Mouse (Mus musculus) 416B (cell line): ENCODE results near the gene Mgmt.

Source experiments
- DNase-seq: peaks from one replicate; pipeline ENCODE4 v3.0.0; 2011; ENCODE audit warnings: low read depth

Mgmt gene

GRCm38 (mm10) chr7:137060488-137060887, 166.1 kb downstream of the Mgmt start:
- DNase-seq, result no peak

DNA sequence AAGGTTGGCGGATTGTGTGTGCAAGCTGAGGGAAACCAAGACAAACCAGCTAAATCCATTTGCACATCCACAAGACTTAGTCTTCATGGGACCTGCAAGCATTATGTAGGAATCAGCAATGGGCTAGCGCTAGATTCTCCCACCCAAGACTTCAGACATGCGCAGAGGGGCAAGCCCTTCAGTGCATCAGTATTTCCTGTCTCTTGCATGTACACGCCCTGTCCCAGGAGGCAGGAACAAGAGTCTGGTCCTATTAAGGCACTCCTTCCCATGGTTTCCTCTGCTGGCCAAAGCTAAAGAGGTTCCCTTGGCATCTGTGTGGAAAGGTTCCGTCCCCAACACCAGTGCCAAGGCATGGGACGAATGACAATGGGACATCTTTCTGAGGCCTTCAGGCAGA, 166.7 kb downstream of the Mgmt start:
- no peak for DNase-seq

- no peak for DNase-seq
Observed at GRCm38 (mm10) chr7:137064255-137064654, 169.8 kb downstream of the Mgmt start.

GRCm38 (mm10) chr7:137065408-137065807, 171.0 kb downstream of the Mgmt start:
- DNase-seq, result no peak

DNA sequence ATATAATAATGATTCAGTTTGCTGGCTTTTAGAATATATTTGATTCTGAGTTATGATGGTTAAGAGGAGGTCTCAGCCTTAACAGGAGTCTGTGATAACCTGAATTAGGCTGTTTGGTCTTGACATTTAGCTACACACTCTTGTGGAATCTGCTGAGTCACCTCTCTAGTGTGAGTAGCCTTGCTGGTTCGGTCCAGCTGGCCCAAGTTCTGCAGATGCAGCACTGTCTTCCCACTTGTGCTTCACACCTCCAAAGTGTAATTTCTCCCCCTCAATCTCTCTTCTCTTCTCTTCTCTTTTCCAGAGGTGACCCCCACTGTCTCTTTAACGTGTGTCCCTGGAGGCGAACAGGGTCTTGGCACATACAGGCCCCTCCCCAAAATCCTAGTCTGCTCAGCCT, 171.8 kb downstream of the Mgmt start:
- DNase-seq, result no peak

DNA sequence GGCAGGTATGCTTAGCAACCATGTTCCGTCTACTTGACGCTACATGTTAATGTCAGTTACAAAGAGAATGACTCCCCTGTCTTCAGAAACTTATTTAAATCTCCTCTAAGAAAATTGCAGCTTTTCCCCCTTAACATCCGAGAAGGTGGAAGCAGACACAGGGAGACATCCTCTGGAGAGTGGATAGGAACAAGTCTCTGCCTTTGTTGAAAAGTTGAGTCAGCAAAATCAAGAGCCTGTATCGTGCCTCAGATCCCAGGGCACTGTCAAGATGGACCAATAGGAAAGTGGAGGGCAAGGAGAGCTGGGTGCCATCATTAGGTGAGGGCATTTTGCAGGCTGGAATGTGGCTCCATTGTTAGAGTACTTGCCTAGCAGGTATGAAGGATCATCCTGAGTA, 172.6 kb downstream of the Mgmt start:
- no peak for DNase-seq

- no peak for DNase-seq
Observed at GRCm38 (mm10) chr7:137067758-137068157, 173.3 kb downstream of the Mgmt start.

DNA sequence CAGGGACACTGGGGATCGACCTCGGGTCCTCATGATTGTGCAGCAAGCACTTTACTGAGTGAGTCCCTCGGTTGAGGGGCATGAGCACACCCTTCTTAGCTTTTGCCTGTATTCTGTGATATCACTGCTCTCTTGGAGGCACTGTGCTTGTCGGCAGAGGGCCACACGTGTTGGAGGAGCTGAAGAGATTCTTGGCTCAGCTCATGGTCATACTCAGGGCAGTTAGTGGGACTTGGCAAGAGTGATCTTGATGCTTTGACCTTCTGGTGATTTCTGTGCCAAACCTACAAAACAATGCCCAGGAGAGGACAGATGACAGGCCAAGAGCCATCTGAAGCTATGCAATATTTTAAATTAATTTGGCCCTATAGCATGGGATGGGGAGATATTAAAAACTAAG, 174.4 kb downstream of the Mgmt start:
- DNase-seq, result no peak

GRCm38 (mm10) chr7:137069768-137070167, 175.4 kb downstream of the Mgmt start:
- no peak for DNase-seq

GRCm38 (mm10) chr7:137071346-137071745, 176.9 kb downstream of the Mgmt start:
- no peak for DNase-seq

- DNase-seq, result no peak
Observed at GRCm38 (mm10) chr7:137073878-137074277, 179.5 kb downstream of the Mgmt start.

DNA sequence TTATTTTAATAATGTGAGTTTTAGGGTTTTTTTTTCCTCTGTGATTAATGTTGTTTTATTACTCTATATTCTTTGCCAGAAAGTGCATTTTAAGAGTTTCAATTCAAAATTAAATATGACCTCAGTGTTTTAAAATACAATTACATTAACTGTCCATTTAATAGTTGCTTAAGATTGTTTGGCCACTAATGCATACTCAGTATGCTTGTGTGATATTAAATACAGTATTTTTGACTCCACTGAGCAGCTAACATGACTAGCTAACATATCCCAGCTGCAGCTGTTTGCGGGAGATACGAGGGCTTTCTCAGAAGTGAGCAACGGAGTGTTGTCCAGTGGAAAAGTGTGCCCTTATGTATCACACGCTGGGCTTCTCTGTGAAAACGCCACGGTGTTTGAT, 179.9 kb downstream of the Mgmt start:
- no peak for DNase-seq

DNA sequence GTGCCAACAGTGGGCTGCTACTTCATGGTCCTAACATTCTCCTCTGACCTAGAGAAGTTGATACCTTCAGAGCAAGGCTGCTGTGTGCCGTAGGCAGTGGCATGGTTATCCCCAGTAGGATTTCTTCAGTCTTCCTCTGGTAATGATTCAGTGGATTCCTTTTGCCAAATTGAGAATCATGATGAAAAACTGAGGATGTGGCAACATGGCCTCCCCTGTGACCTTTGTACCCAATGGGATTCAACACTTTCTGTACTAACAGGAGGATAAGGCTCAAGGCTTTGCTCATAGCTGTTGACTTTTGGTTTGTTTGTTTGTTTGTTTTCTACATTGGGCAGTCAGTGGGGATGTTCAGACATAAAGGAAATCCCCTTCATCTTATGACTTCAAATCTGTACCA, 180.9 kb downstream of the Mgmt start:
- DNase-seq, result no peak

DNA sequence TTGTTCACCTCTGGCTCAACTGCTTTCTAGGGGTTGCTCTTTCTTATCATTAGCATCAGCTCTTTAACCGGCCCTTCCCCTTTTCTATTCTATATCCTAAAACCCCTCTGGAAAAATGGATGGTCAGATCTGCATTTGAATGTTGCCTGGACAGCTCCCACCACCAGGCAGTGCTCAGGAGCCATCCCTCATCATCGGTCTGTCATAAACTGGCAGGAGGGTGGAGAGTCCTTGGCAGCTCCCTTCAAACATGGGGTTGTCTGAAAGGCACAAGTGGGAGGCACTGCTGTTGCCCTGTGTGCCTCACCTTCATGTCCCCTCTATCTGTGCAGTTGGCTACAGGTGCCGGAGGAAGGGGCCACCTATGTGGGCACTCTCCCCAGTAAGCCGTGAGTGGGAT, 185.8 kb downstream of the Mgmt start:
- no peak for DNase-seq

DNA sequence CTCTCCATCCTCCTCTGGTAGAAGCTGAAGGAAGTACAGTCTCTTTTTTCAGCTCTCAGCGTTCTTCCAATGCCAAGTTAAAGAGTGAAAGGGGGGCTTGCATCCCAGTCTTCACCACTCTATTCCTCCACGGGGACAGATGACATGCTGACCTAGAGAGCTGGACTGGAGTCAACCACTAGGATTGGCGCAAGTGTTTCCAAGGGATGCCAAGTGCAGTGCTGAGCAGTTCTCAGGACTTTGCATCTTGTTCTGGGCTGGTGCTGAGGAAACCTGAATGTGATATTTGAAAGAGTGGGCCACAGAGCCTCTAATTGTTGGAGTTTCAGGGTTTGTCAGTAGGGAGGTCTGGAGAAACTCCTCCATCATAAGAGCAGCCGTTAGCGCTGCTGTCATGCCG, 187.8 kb downstream of the Mgmt start:
- DNase-seq, result no peak

GRCm38 (mm10) chr7:137084651-137085050, 190.2 kb downstream of the Mgmt start:
- DNase-seq, result no peak

GRCm38 (mm10) chr7:137085969-137086606, 191.7 kb downstream of the Mgmt start:
- DNase-seq, result no peak

DNA sequence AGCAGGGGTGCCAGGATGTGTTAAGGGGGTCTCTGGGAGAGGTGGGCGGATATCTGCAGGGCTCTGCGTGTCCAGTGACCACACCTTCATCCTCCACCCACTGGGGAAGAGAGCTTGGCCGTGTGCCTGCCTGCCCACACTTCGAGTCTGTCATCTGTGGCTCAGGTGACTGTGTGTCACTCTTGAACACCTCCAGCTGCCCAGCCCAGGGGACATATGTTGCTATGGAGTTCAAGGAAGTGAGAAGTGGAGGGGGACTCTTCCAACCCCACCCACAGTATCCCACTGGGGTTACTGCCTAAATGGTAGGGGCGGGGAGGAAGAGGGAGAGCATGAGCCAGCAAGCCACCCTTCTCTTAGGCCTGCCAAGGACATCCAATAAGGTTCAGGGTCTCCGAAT, 192.7 kb downstream of the Mgmt start:
- no peak for DNase-seq

- no peak for DNase-seq
Observed at GRCm38 (mm10) chr7:137088141-137088540, 193.7 kb downstream of the Mgmt start.

GRCm38 (mm10) chr7:137094551-137094950, 200.1 kb downstream of the Mgmt start:
- no peak for DNase-seq

GRCm38 (mm10) chr7:137095702-137096101, 201.3 kb downstream of the Mgmt start:
- no peak for DNase-seq

GRCm38 (mm10) chr7:137099766-137100165, 205.4 kb downstream of the Mgmt start:
- DNase-seq, result no peak

DNA sequence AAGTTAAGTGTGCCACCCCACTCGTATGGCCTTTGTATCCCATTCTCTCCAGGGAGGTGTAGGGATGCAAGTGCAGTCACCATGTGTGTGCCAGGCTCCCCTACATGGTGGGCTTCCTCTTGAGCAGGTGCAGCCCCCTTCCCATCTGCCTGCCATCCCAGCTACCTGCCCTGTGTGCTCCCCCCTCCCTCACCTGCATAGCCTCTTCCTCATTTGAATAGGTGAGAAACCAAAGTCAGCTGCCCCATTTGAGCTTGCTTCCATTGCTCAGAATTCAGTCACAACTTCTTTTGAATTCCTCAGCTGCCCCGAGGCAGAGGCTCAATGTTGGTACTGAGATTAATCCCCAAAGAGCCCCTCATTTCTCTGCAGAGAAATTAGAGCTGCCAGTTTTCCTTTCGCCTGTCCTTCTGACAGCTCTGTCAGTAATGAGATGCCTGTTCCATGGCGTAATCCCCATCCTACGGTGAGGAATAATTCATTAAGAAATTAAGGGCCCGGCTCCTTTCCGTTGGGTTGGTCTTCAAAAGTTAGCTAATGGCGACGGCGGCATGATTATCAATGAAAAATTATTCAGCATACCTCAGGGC, 208.3 kb downstream of the Mgmt start:
- DNase-seq, result no peak

- DNase-seq, result no peak
Observed at GRCm38 (mm10) chr7:137112101-137112500, 217.7 kb downstream of the Mgmt start.
